Mouse (Mus musculus): ENCODE measurements around the gene Olfr685. TPM values are rescaled to one million over a fixed set of nuclear protein-coding genes. Genes with fewer than 3 reads are reported as not detected.
A peak's percentile ranks its signal among the peaks of the same experiment; 100 is the strongest.

The Olfr685 gene
- total RNA-seq (2021) = not detected

DNA sequence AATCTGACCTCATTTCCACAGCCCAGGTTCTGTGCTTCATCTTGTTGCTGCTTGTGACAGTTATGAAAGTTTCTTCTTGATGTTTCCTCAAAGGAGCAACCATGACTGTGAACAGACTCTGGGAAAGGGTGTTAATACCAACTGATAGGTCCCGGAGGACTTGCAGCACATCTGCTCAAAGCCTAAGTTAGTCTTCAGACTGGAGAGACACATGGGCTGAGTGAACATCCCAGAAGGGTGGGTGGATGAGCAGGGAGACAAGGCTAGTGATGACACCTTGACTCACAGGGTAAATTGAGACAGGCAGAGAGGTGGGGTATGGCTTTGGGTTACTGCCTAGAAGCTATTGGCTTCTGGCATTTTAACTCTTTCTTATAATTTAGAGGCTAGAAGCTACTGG is at the start of gene Olfr685:
Gene Olfr685, minus strand, starts transcription at position 101 of the 400 bp plus-strand sequence.
- DNase-seq = no peak

DNA sequence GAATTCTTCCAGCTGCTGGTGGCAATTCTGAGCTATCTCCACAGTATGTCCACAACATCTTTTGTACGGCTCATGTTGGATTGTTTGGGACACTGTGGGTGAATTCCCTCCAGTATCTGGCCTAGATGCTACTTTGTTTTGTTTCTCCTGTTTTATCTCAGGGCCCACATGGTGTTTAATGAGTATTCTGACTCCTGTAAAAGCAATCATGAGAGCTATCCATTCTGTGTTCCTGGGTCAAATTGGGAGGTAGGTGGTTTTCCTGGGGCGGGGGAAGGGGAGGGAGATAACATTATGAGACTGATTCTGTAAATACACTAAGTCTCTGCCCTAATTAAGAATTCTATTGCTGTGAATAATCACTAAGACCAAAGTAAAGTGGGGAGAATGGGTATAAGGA is 43.6 kb upstream of the Olfr685 start:
- DNase-seq = no peak

DNA sequence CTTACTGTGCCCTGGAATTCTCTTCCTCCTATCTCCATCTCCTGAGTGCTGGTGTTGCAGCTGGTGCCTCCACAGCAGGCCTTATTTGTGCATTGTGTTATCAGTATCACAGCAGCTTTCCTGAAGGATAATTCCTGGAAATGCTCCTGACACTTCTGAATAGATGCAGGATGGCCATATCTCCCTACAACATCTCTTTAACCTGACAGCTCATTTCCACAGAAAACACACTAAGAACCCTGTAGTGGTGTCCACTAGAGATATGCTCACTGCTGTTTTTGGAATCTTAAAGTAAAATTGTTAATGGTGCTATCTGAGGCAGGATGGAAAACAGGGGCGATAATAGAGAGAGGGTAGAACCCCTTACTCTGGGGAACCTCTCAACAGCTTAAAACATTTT is 42.3 kb upstream of the Olfr685 start:
- no peak for DNase-seq

DNA sequence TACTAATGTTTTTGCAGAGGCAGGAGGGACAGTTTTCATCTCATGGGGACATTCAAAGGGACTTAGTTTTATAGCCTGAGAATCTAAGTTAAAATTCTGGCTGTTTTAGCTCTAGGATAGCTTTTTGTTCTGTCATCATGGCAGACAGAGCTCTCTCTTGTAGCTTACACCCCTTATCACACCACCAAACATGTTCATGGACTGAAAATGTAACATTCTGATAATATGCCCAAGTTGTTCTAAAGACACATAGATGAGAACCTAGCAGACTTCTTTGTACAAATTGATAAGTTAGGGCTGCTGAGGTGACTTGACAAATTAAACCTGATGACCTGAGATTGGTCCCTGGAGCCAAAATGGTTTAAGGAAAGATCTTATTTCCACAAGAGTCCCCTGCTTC is 40.9 kb upstream of the Olfr685 start:
- DNase-seq = no peak

DNA sequence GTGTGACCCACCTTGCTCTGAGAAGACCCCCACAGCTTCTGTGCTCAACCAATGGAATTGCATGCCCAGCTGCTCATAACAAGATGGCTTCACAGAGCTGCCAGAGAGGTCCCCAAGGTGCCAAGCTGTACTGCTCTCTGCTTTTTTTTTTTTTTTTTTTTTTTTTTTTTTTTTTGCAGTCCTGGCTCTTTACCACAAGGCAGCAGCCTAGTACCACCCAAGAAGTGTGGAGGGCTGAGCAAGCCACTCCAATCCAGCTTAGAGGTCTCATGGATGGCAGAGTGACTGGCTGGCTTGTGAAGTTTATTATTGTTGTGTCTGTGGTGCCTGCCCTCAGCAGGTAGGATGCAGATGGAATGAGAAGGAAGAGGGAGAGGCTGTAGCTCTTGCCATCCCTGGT is 40.3 kb upstream of the Olfr685 start:
- DNase-seq = no peak

DNA sequence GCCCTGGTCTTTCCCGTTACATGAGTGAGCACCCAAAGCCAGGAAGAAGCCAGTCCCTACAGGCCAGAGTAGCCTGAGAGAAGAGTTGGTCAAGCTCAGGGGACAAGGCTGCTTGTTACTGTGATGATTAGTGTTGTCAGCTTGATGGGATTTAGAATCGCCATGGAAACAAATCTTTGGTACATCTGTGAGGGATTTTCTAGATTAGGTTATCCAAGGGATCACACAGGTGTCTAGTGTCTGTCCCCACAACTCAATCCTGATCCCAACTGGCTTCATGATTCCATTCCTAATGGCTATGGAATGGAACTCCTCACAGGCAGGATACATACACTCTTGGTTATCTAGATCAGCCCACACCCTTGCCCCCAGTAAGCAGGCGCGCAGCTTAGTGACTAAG is 32.5 kb upstream of the Olfr685 start:
- no peak for DNase-seq

DNA sequence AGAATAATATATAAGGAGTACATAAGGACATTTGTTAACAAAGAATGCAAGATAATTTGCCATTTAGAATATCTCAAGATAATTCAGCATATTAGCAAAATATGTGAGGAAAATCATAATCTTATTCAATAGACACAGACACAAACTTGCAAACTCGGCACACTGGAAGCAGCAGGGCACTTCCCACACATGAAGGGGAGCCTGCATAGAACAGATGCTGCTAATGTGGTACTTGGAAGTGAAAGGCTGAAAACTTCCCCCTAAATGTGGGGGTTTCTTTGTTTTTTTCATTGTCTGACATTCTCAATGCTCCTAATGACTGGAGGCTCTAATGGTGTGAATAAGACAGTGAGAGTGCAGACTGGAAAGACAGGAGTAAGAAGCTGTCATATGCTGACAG is 28.9 kb upstream of the Olfr685 start:
- no peak for DNase-seq

DNA sequence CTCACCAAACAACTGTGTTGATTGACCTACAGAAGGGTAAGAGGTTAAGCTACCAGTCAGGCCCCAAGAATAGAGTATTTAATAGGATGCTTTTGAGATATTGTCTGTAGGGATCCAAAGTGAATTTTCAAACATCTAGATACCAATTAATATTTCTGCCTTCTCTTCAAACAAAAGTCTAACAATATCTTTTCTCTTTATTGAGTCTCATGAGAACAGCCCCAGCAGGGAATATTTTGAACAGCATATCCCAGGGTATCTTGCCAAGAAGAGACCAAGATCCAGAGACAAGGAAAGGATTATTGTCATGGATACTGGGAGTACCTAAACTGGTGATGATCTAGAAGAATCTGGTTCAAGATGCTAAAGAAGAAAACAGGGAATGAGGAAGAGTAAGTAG is 21.6 kb upstream of the Olfr685 start, which contains the start of gene Olfr686:
Gene Olfr686, minus strand, starts transcription at position 101 of the 400 bp plus-strand sequence.
- DNase-seq = no peak

DNA sequence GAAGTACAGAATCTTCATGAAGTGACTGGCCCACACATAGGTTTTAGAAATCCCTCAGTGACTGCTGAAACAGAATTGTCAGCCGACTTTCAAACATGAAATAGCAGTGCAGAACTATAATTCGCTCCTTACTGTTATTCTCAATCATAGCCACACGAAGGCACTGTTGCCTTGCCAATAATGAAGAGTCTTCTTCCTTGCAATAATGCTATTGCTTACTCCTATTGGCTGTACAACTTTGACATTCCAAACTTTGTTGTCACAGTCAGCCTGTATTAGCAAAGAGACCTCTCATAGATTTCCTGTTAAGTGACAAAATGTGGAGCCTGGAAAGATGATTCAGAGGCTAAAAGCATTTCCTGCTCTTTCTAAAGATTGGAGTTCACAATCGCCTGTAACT is 15.0 kb downstream of the Olfr685 start:
- peak; percentile 19 for DNase-seq

DNA sequence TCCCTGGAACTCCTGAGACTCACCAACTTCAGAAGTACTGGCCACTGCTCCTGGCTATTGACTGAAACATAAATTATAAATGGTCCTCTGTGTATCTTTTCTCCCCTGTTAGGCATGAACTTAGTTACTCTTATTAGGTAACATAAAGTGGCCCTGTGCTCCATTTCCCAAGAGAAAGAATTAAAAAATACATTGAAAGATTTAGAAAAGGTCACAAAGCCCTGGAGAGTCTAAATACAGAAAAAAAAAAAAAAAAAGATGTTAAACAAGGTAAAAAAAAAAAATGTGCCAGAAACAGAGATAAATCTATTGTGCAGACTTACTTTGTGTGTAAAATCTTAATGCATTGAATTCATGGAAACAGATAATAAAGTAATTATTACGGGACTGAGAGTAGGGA is 22.3 kb downstream of the Olfr685 start, which contains the start of gene Olfr684:
Gene Olfr684, minus strand, starts transcription at position 101 of the 400 bp plus-strand sequence.
- DNase-seq = no peak

DNA sequence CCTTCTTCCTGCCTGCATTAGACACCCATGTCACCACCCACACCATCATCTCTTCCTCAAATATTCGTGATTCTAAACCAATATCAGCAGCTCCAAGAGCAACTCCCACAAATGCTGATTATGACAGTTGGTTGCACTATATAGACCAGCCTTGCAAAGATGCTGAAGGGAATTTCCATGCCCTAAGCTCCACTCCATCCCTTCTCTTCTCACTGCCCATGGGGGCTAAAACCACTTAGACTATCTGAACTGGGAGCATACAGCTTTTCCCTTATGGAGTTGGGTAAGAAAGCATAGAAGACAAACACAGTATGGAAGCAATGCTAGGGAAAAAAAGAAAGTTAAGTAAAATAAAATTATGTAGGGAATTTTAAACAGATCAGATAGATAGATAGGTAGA is 38.9 kb downstream of the Olfr685 start, which contains the start of gene Olfr683:
Gene Olfr683, minus strand, starts transcription at position 101 of the 400 bp plus-strand sequence.
- no peak for DNase-seq

DNA sequence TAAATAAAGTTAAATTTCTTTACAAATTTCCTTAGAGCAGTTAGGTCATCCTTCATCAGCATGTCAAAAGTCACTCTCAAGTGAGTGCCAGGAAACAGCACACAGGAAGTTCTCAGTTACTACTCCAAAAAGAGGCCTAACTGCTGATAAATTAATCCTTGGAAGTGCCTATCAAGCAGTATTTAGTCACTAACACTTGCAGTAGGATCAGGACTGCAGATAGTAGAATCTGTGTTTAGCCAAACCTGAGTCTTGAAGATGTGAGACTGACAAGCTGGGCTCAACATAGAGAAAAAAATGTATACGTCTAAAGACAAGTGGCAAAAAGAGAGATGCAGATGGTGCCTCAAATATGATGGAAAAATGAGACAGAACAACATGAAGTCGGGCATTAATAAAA is 44.5 kb downstream of the Olfr685 start:
- DNase-seq = no peak

Other genes starting within 250 kb of the Olfr685 start
- gene Olfr670, start 223.4 kb downstream of the Olfr685 start, total RNA-seq (2021) = not detected
- not detected for gene Olfr671, start 206.9 kb downstream of the Olfr685 start, total RNA-seq (2021)
- gene Olfr672, start 184.0 kb downstream of the Olfr685 start, total RNA-seq (2021) = not detected
- gene Olfr675, start 157.6 kb downstream of the Olfr685 start, total RNA-seq (2021) = not detected
- not detected for gene Olfr676, start 153.3 kb downstream of the Olfr685 start, total RNA-seq (2021)
- gene Olfr677, start 134.6 kb downstream of the Olfr685 start, total RNA-seq (2021) = not detected
- gene Olfr678, start 121.5 kb downstream of the Olfr685 start, total RNA-seq (2021) = not detected
- gene Olfr679, start 104.8 kb downstream of the Olfr685 start, total RNA-seq (2021) = not detected
- not detected for gene Olfr680-ps1, start 93.2 kb downstream of the Olfr685 start, total RNA-seq (2021)
- gene Olfr681, start 69.2 kb downstream of the Olfr685 start, total RNA-seq (2021) = not detected
- not detected for gene Olfr683, start 39.0 kb downstream of the Olfr685 start, total RNA-seq (2021)
- not detected for gene Olfr684, start 22.4 kb downstream of the Olfr685 start, total RNA-seq (2021)
- not detected for gene Olfr686, start 21.5 kb upstream of the Olfr685 start, total RNA-seq (2021)
- not detected for gene Olfr688, start 102.1 kb upstream of the Olfr685 start, total RNA-seq (2021)
- gene Olfr689, start 125.2 kb upstream of the Olfr685 start, total RNA-seq (2021) = not detected
- not detected for gene Olfr690, start 148.1 kb upstream of the Olfr685 start, total RNA-seq (2021)
- under 1 TPM; 0.12 to 0.27 TPM for gene Olfr691, start 156.3 kb upstream of the Olfr685 start, total RNA-seq (2021)
- not detected for gene Olfr692, start 182.2 kb upstream of the Olfr685 start, total RNA-seq (2021)
- not detected for gene Gm5901, start 189.0 kb upstream of the Olfr685 start, total RNA-seq (2021)
- 10 to 100 TPM; 31.1 to 33.8 TPM for gene Fam160a2, start 214.0 kb upstream of the Olfr685 start, total RNA-seq (2021)
- gene Cnga4, start 218.6 kb upstream of the Olfr685 start, total RNA-seq (2021) = not detected
- not detected for gene Cckbr, start 239.7 kb upstream of the Olfr685 start, total RNA-seq (2021)

Data from heart, postnatal 4 days (tissue).